Mouse (Mus musculus) testis, adult 2 months (tissue): ENCODE measurements around the gene Tbx19.

Experiments
- CTCF ChIP-seq: fragments of 200-500 bp; IDR thresholded peaks from 2 replicates; pipeline ENCODE4 v1.5.1; 2012; ENCODE audit warnings: low read depth, mild to moderate bottlenecking, inconsistent platforms, low read length, moderate library complexity; ENCODE audit not compliant: control insufficient read depth, insufficient read depth, insufficient replicate concordance
- POLR2A ChIP-seq: fragments of 200-500 bp; IDR thresholded peaks from 2 replicates; pipeline ENCODE4 v1.6.1; 2012; ENCODE audit warnings: low read depth, mild to moderate bottlenecking, inconsistent platforms, low read length, moderate library complexity; ENCODE audit not compliant: control insufficient read depth

DNA sequence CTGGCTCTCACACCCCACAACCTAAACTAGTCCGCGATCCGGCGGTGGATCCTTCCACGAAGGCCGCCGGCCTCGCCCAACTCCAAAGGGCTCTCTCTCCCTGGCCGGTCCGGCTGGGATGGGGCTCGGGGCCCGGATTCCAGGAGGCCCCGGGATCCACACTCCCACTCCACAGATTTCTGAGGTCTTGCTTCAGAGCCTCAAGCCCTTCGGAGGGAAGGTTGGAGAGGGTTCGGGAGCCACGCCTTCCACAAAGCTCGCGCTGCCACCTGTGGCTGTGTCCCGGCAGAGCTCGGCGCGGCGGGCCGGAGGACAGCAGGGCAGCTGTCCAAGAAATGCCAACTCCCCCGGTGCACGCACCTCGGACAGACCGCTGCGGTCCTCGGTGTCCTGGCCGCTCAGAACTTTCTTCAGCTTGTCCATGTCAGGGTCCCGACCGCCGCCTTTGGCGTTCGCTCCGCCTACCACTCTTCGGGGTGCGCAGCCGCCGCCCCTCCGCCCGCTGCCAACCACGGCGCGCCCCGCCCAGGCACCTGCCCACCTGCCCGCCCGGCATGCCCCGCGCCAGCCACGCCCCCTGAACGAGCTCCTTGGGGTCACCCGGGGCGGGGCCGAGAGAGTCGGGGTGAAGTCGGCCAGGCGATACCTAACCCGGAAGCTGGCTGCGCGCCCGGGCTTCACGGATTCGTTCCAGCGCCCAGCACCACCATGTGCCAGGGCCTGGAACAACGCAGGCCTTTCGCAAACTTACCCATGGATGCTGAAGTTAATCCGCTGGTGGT lies 33.5 kb upstream of the Tbx19 start, which contains the start of gene Sft2d2:
- peak; percentile 13; the same call in 1 of the 2 replicates for TF ChIP-seq CTCF
- peak; percentile 43 for TF ChIP-seq POLR2A
